Mouse (Mus musculus) ovary, adult 18-20 months (tissue): Measurements from ENCODE around the gene Olfr231.

Experiments used
- DNase-seq: peaks from one replicate; pipeline ENCODE4 v3.0.0; 2022; ENCODE audit warnings: low spot score, mixed read lengths

The Olfr231 gene

DNA sequence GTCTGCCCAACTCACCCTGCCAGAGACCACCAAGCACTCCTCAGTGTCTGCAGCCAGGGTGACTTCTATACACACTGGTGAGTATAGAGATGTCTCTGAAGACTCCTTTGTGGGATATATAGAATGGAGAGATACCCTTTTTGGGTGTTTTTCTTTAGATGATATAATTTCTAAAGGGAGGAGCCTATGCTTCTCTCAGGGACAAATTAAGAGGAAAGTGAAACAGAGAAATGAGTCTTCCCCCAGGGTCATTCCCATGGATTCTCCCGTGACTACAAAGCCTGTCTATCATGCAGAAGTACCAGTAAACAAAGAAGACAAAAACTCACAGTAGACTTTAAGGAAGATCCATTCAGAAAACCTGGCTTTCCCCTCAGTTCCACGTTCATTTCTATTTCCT, at the start of gene Olfr231:
Gene Olfr231, minus strand, starts transcription at position 101 of the 400 bp plus-strand sequence.
- DNase-seq: no peak

DNA sequence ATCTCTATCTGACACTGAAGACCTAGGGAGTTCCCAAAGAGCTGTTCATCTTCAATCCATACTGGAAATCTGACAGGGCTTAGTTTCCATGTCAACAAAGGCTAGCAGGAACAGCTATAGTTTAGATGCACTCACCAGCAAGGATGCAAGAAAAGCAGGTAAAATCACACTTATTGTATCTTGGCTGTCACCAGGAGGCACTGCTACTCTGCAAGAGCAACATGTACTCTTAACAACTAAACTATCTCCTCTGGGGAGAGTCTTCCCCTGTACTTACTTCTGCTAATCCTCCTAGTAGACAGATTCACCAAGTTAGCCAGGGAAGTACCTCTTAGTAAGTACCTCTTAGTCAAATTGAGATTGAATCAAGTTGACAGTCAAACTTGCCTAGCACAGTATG, 48.1 kb upstream of the Olfr231 start:
- DNase-seq: no peak

DNA sequence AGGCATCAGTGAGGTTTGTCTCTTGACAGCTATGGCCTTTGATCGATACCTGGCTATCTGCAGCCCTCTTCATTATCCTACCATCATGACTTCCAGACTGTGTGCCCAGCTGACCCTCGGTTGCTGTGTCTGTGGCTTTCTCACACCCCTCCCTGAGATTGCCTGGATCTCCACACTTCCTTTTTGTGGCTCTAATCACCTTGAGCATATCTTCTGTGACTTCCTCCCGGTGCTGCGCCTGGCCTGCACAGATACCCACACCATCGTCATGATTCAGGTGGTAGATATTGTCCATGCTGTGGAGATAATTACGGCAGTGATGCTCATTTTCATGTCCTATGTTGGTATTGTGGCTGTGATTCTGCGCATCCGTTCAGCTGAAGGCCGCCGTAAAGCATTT, 38.1 kb upstream of the Olfr231 start:
- no peak for DNase-seq

DNA sequence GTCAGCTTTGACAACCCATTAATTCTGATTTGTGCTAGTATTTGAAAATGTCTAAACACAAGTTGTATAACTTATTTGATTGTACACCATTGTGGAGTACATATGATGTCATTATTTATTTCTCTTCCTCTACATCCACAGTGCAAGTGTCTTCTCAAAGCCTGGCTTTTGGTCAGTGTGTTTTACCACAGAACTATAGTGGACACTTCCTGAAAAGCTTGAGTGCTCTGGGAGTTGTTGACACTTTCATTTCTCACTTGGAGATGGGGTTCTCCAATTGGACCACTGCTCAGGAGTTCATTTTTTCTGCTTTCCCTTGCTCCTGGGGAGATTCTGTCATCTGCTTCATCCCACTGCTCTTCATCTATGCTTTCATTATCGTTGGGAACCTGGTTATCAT, 37.5 kb upstream of the Olfr231 start:
- DNase-seq: no peak

DNA sequence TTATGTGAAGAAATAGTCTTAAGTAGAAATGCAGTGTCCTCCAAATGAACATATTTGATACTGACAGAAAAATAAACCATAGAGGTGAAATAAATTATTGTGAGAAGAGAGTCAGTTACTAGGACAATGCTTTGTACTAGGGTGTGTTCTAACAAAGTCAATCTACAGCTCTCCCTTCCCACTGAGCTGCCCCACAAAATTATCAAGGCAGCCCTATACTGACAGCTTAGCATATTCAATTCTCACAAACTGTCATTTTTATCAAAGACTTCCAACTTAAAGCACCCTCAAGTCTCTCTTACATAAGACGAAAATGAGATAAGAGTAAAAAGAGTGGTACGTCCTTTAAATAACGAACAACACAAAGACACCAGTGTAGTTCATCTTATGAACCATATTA, 36.7 kb upstream of the Olfr231 start:
- DNase-seq: no peak

DNA sequence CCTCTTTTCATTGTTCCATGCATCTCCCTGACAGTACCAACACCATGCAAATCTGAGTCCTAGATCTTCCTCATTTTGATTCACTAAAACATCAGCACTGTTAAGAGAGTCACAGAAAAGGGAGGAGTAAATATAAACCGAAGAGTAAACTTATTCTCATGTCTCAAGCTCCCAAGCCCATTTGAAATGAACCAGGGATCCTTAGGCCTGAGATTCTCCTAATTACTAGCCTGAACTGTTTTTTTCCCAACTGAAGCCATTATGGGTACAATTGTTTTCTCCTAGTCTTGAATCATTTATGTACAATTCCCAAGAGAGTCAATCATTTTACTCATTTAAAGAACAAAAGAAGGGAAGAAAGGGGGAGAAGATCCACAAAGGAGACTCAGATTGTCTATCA, 34.4 kb upstream of the Olfr231 start, which contains the start of gene Olfr420:
Gene Olfr420, plus strand, starts transcription at position 301 of the 400 bp plus-strand sequence.
- DNase-seq: no peak

DNA sequence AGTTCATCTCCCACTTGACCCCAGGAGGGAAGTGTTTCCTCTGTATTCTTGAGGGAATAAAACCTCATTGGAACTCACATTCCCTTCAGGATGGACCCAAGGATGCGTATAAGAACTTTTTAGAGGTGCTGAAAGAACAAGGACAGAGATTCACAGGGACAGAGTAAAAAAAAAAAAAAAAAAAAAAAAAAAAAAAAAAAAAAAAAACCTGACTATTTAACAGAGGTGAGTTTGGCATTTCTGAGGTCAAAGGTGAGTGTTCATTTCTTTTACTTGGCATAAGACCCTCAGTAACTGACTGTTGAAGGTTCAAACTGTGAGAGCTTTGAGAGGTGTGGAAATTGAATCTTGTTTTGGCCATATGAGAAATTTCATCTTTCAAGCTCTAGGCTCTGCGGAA, 28.3 kb upstream of the Olfr231 start:
- no peak for DNase-seq

DNA sequence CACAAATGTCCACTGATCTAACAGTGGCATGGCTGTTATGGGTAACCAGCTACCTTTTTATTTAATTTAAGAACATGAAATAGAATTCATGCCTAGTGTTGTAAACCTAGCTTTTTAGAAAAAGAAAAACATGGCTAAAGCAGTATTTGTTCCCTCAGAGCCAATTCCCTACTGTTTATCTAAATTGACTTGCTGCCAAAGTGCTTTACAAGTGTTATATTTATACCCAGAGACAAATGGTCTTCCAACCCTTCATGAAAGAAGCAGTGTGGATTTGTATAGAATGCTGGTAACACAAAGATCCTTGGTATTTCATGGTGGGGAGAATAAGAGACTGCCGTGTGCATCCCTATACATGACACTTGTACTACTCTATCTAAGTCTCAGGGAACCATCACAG, 25.7 kb upstream of the Olfr231 start:
- no peak for DNase-seq

DNA sequence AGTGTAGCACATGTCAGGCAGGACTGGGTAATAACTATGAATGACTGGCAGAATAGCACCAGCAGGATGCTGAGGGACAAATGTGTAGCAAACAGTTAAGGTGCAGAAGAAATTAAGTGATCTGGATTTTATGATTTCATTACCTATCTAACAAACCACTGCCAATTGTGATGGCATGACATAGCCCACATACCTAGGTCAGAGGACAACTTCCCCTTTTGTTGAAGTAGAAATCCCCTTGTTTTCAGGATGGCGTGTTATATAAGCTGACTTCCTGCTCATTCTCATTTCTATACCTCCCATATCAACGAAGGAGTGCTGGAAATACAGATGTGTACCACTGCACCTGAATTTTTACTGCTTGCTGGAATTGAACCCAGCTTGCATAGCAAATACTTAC, 20.4 kb upstream of the Olfr231 start:
- DNase-seq: no peak

DNA sequence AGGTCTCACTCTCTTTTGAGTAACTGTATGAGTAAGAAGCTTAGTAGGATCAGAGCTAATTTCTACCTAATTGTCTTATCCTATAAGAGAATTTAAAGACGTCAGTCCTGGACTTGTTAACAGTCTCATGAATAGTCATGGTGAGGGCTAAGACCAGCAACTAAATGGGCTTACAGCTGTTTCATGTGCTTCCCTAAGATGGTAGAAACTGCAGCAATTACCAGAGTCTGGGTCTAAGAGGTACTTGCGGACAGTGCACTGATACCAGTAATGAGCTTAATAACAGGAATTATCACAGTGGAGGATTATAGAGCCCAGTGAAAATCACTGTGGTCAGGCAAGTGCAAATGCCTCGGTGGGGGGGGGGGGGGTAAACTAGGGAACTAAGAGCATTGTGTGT, 11.0 kb upstream of the Olfr231 start:
- DNase-seq: no peak

DNA sequence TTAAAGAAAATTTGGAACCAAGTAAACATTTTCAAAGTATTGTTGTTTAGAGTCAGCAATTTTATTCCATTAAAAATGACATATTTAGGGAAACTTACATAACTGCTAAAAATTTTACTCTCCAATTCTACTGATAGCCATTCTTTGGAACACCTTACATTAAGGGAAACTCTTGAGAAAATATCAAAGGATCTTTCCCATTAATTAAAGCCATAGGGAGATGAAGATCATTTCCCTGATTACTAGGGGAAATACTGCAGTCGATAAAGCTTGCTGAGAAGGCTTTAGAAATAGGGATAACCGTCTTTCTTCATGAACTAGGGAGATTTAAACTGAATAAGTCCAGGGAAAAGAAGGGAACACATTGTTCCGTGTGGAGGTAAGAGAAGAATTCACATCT, 10.3 kb upstream of the Olfr231 start, which contains the start of gene Olfr424:
Gene Olfr424, plus strand, starts transcription at position 301 of the 400 bp plus-strand sequence.
- DNase-seq: no peak

DNA sequence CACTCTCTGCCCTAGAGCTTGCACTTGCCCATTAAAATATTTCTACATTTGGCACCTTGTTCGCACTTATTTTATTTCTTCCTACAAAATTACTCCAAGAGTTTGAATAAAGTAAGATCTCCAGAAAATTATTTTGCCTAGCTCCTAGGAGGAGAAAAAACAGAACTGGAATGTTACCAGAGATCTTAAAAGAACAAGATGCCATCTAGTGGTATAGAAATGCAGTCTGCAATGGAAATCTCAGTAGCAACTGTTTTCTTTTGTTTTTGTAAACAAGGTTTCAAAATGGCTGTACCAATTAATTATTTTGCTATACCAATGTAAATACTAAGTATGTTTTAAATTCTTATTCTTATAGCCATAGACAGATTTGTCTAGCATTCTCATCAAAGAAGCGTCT, 17.2 kb downstream of the Olfr231 start:
- no peak for DNase-seq

DNA sequence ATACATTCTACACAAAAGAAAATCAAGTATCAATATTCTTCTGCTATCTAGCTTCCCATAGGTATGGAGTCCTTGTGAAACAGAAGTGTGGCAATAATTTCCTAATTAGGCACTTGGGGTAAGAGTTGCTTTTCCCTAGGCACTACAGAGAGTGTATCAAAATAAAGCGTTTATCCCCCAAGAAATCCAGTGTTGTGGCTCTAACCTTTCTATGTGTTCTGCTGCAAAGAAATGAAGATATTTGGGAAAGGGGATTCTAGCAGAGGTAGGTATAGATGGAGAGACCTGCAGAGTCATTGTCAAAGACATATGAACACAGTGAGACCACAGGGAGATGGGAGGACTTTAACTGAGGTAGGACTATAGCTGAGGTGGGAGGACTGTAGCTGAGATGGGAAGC, 24.4 kb downstream of the Olfr231 start, which contains the start of gene Olfr427:
Gene Olfr427, plus strand, starts transcription at position 301 of the 400 bp plus-strand sequence.
- DNase-seq: no peak

DNA sequence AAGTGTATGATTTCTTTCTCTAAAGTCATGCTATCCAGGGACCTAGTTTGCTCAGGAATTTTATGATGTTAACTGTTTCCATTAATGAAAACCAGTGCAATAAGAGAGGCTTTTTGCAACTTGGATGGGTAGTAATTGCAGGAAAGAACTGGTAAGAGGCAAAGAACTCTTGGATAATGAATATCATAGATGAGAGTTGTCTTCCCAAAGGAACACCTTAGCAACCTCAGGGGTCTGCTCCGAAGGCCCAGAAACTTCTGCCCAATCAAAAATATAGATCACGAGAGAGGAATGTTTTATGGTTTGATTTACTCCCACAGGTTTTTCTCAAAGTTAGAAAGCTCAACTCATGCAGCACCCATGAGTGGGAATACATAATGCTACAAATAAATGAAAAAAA, 36.9 kb downstream of the Olfr231 start, which contains the start of gene Olfr429:
Gene Olfr429, plus strand, starts transcription at position 301 of the 400 bp plus-strand sequence.
- no peak for DNase-seq

DNA sequence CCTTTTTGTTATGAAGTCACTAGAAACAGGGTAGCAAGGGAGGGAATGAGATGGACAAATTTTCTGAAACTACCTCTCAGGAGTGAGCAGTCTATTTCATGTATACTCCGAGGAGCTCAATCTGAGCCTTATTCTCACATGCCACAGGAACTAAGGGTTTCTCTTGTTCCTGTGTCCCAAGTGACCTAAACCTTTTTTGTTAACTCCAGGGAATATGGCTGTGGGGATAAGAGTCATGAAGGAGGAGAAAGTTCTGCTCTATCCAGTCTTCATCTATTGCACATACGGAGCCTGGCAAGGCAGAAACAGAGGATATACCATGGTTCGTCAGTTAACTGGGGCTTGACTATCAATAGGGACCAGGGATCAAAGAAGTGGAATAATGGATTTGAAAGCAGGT, 54.7 kb downstream of the Olfr231 start, which contains the start of gene Olfr430:
Gene Olfr430, plus strand, starts transcription at position 301 of the 400 bp plus-strand sequence.
- DNase-seq: no peak
